Mouse (Mus musculus): Measurements from ENCODE around the gene Myt1.

- TF ChIP-seq MAFK (IDR thresholded peaks at IDR 0.05; ENCODE audit: insufficient read depth, low read depth, low read length) (no peak), CHD2 (IDR thresholded peaks at IDR 0.05; ENCODE audit: low read depth, low read length) (no peak)
Measured at GRCm38 (mm10) chr2:181871039-181871438, 107.9 kb downstream of the Myt1 start.

Data from ES-E14 (cell line).